Mouse (Mus musculus) liver, embryonic 16.5 days (tissue): ENCODE data around the gene Neu3. TPM values are rescaled to one million over a fixed set of nuclear protein-coding genes. Genes with fewer than 3 reads are reported as not detected.

Experiments
- ATAC-seq: fragments of 200-750 bp; cut with Nextera tagmentation; 2 replicates; pipeline ENCODE4 v1.8.0; 2017; ENCODE audit warnings: low read depth, mild to moderate bottlenecking, moderate number of reproducible peaks, moderate library complexity
- H3K27ac ChIP-seq: fragments of 300-500 bp; sonication (generic); 2 replicates; pipeline ENCODE4 v1.5.1; 2014; ENCODE audit warnings: mild to moderate bottlenecking, low read length
- H3K27me3 ChIP-seq: fragments of 300-500 bp; sonication (generic); 2 replicates; pipeline ENCODE4 v1.6.1; 2014; ENCODE audit warnings: low read depth, low read length, mixed read lengths; ENCODE audit not compliant: control insufficient read depth, insufficient read depth
- H3K36me3 ChIP-seq: fragments of 300-500 bp; sonication (generic); 2 replicates; pipeline ENCODE4 v1.6.1; 2014; ENCODE audit warnings: mild to moderate bottlenecking; ENCODE audit not compliant: control insufficient read depth, insufficient read depth
- H3K4me1 ChIP-seq: fragments of 300-500 bp; sonication (generic); 2 replicates; pipeline ENCODE4 v1.6.1; 2014; ENCODE audit warnings: low read depth, low read length, mixed read lengths; ENCODE audit not compliant: control insufficient read depth
- H3K4me2 ChIP-seq: fragments of 300-500 bp; sonication (generic); 2 replicates; pipeline ENCODE4 v1.6.1; 2014; ENCODE audit warnings: low read depth, low read length, mixed read lengths
- H3K4me3 ChIP-seq: fragments of 300-500 bp; sonication (generic); 2 replicates; pipeline ENCODE4 v1.5.1; 2014; ENCODE audit warnings: low read depth, mild to moderate bottlenecking, low read length
- H3K9ac ChIP-seq: fragments of 300-500 bp; sonication (generic); 2 replicates; pipeline ENCODE4 v1.6.1; 2014; ENCODE audit warnings: low read depth, low read length
- H3K9me3 ChIP-seq: fragments of 300-500 bp; sonication (generic); replicated peaks from 2 replicates; pipeline ENCODE4 v1.6.1; 2016; ENCODE audit warnings: low read length; ENCODE audit not compliant: control insufficient read depth
- WGBS: fragments of 180-500 bp; shearing (Covaris S2); extraction: QIAGEN DNeasy Blood & Tissue Kit; methylation state at CpG from one replicate; pipeline ENCODE4 v1.1.7; 2014; ENCODE audit not compliant: insufficient replicate concordance; 5-methylcytosine and 5-hydroxymethylcytosine counted together
- polyA plus RNA-seq: library from polyadenylated mRNA; unstranded; fragments of >200 nt; fragmentation: Nextera tagmentation; extraction: Ambion mirVana; gene quantifications from 2 replicates; pipeline ENCODE4 v1.2.1, GENCODE M21; 2015

Neu3 gene
- polyA plus RNA-seq, 1 experiment from 2014 or later = 5.1 TPM

DNA sequence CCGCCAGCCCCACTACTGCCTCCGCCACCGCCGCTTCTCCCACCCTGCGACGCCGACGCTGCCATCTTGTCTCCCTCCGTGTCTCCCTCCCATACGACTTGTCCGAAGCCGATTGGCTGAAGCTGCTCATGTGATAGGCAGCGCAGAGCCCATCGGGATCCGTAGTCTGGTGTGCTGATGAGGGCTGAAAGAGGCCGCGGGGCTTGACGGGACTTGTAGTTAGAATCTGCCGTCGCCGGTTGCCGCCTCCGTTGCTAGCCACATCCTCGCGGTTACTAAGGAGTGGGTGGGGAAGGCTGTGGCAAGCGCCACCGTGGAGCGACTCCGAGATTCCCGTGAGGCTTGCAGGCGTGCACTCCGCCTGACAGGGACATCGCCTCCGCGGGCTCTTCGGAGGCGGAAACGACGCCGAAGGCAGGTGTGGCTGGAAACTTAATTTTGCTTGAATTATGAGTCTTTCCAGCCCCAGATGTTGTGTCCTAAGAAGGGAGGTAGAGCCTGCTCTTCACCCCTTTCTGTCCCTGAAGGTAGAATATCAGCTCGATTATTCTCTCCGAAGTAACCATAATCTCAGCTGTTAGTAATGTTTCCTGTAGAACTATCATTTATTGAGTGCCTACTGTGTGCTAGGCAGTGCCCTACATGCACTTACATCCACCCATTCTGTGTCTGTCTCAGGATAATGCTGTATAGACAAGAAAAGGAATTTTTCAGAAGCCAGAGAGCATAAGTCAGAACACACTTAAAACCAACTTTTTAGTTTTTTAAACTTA lies 30.8 kb upstream of the Neu3 start, which contains the start of gene Xrra1:
Gene Xrra1 (plus strand): TSS at position 304 of the 773 bp plus-strand sequence.
- peak; percentile 99 for ATAC-seq
- Histone ChIP-seq H3K9ac (peak within 1 kb of the TSS; percentile 91), H3K27me3 (no peaks in the 10 kb centered on the region; the same call in 1 of the 2 replicates), H3K4me2 (peak within 1 kb of the TSS; percentile 93), H3K4me1 (peaks cover 21% of the 10 kb centered on the region), H3K27ac (peak within 1 kb of the TSS; percentile 68), H3K36me3 (peaks cover 6% of the 10 kb centered on the region), H3K9me3 (no peaks in the 10 kb centered on the region), H3K4me3 (peak within 1 kb of the TSS; percentile 85)
- under 1% methylated on average over 42 of the region's 42 CpGs for WGBS

DNA sequence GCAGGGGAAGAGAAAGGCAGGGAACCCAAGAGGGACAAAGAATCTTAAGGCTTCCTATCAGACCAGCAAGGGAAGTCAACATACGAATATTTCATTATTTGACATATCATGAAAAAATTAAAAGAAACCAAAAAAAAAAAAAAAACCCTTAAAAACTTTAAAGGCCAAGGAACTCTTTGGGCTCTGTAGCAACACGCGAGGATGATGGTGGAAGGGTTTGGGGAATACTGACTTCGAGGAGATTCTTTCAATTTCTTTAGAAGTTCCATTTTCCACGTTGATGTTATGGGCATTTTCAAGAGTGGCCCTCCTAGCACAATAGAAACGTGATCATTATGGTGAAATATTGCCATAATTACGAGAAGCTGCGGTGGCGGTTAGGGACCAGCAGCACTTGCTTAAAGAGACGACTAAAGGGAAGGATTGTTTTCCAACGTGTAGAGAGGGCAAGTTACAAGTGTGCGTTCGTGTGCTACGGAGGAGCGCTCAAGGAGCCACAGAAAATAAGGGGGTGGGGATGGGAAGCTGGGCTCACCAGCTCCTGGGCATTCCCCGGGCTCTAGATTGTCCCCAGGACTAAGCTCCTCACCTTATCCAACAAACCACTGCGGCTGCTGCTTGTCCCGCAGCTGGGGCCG lies 30.1 kb upstream of the Neu3 start:
- H3K9me3 ChIP-seq = no peaks in the 10 kb centered on the region
- ATAC-seq = peak; percentile 11; the same call in 1 of the 2 replicates

DNA sequence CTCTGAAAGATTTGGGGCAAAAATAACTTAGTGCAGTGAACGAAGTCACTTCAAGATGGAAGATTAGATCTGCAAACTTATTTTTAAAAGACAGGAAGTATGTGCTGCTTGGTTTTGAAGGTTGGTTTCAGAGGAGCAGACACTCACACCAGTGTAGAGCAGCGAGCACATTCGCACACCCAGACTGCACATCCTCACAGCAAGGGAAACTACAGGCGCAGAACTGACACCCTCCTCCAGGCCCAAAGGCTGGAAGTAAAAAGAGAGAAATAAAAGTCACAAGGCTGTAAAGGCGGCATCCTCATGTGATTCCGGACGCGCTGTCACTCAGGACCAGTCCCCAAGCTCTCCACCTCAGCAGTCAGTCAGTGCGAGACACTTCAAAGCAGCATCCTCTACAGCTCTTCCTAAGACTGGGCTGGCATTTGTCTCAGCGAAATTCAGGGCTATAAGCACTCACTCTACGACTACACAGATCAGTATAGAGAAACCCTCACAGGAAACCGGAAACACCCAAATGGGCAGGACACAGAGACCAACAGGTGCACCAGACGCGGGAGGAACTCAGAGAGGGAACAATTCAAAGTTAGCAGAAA lies 28.1 kb upstream of the Neu3 start:
- 64% methylated on average over 14 of the region's 14 CpGs for WGBS
- peaks cover 9% of the 10 kb centered on the region for H3K36me3 ChIP-seq
- H3K27me3 ChIP-seq = no peaks in the 10 kb centered on the region
- H3K4me2 ChIP-seq = peak overlapping the region; percentile 17; the same call in 1 of the 2 replicates
- 0 out of 2 replicates have a peak overlapping the region, but pooled peaks have one; percentile 4 for H3K4me3 ChIP-seq
- 0 out of 2 replicates have a peak overlapping the region, but pooled peaks have one; percentile 6 for H3K9ac ChIP-seq
- H3K9me3 ChIP-seq = no peaks in the 10 kb centered on the region
- ATAC-seq = no peak
- no peak overlapping the region for H3K27ac ChIP-seq
- peaks cover 21% of the 10 kb centered on the region for H3K4me1 ChIP-seq

More for the DNA sequence above, 30.1 kb upstream of the Neu3 start:
- Histone ChIP-seq H3K27ac (peak overlapping the region; percentile 68), H3K9ac (peak overlapping the region; percentile 91), H3K36me3 (peaks cover 8% of the 10 kb centered on the region), H3K4me1 (peaks cover 21% of the 10 kb centered on the region), H3K27me3 (no peaks in the 10 kb centered on the region), H3K4me2 (peak overlapping the region; percentile 74), H3K4me3 (peak overlapping the region; percentile 85)
- 1% methylated on average over 19 of the region's 19 CpGs for WGBS

DNA sequence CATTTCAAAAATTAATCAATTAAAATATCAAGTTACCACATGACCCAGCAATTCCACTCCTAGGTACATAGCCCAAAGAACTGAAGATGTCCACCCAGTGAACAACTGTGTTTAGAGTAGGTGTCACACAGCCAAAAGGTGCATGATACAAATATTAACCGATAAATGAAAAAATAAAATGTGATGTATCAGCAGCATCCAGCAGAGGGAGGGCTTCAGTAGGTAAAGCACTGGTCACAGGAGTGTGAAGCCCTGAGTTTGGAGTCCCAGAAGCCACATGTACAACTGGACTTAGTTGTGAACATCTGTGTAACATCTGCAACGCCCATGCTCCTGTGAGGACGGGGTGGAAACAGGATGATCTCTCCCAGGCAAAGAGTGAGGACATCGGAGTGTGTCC lies 26.1 kb upstream of the Neu3 start:
- peaks cover 9% of the 10 kb centered on the region for H3K36me3 ChIP-seq
- H3K9ac ChIP-seq = no peak overlapping the region
- 82% methylated on average over 4 of the region's 4 CpGs for WGBS
- H3K27me3 ChIP-seq = no peaks in the 10 kb centered on the region
- H3K4me1 ChIP-seq = peaks cover 20% of the 10 kb centered on the region
- H3K4me2 ChIP-seq = no peak overlapping the region
- H3K4me3 ChIP-seq = no peak overlapping the region
- no peaks in the 10 kb centered on the region for H3K9me3 ChIP-seq
- no peak overlapping the region for H3K27ac ChIP-seq
- no peak for ATAC-seq

DNA sequence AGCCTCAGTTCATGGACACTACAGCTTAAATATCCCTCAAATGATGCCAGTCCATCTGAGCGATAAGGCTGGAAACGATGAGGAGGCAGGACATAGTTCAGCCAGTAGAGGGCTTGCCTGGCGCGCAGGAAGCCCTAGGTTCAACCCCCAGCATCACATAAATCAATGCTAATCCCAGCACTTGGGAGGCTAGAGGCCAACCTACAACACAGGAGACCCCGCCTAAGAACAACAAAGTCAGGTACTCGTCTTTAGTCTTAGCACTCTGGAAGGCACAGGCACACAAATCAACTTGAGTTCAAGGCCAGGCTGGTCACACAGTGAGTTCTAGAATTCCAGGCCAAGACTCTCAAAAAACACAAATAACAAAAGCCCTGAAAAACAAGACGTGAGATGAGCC lies 25.1 kb upstream of the Neu3 start:
- 78% methylated on average over 7 of the region's 7 CpGs for WGBS
- peaks cover 13% of the 10 kb centered on the region for H3K36me3 ChIP-seq
- ATAC-seq = no peak

DNA sequence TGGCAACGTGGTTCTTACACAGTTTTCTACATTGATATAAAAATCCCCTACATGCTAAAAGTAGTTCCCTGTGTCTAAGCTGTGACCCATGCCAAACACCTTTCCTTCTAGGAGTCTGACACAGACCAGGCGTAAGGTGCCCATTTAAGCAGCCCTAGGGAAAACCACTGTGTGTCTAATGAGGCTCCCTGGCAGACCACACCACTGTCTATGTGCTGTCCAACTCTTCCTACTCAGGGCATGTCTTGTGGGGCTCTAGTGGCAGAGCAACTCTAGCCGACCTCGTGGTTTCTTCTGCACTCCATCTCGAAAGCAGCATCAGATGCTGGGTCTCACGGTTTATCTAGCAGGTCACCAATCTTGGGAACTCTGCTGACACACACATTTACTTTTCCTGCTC lies 23.4 kb upstream of the Neu3 start:
- Histone ChIP-seq H3K4me1 (peaks cover 6% of the 10 kb centered on the region), H3K36me3 (peaks cover 23% of the 10 kb centered on the region), H3K9me3 (no peaks in the 10 kb centered on the region), H3K4me3 (no peak overlapping the region), H3K27me3 (no peaks in the 10 kb centered on the region), H3K27ac (no peak overlapping the region), H3K9ac (no peak overlapping the region), H3K4me2 (no peak overlapping the region)
- 56% methylated on average over 6 of the region's 6 CpGs for WGBS
- no peak for ATAC-seq

More for the DNA sequence above, 25.1 kb upstream of the Neu3 start:
- no peaks in the 10 kb centered on the region for H3K9me3 ChIP-seq
- no peak overlapping the region for H3K4me2 ChIP-seq
- no peak overlapping the region for H3K9ac ChIP-seq
- peaks cover 16% of the 10 kb centered on the region for H3K4me1 ChIP-seq
- H3K27me3 ChIP-seq = no peaks in the 10 kb centered on the region
- H3K4me3 ChIP-seq = no peak overlapping the region
- H3K27ac ChIP-seq = no peak overlapping the region

DNA sequence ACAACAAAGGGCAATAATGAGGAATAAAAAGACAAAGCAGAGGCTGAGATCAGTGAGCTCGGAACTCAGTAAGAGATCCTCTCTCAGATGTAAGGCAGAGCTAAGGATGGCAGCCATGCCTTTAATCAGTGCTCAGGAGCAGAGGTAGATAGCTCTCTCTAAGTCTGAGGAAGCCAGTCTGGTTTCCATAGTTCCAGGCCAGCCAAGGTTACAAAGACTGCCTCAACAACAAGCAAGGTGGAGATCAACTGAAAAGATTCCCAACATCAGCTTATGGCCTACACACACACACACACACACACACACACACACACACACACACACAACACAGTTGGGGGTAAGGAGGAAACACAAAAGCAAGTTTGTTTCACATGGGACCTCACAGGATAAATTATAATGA lies 22.9 kb upstream of the Neu3 start:
- no peak for ATAC-seq
- H3K9ac ChIP-seq = no peak overlapping the region
- H3K4me2 ChIP-seq = no peak overlapping the region
- H3K27ac ChIP-seq = no peak overlapping the region
- H3K9me3 ChIP-seq = no peaks in the 10 kb centered on the region
- H3K27me3 ChIP-seq = no peaks in the 10 kb centered on the region
- H3K36me3 ChIP-seq = peaks cover 27% of the 10 kb centered on the region
- no peak overlapping the region for H3K4me3 ChIP-seq
- WGBS = 74% methylated on average over 1 of the region's 1 CpGs
- peaks cover 1% of the 10 kb centered on the region for H3K4me1 ChIP-seq

DNA sequence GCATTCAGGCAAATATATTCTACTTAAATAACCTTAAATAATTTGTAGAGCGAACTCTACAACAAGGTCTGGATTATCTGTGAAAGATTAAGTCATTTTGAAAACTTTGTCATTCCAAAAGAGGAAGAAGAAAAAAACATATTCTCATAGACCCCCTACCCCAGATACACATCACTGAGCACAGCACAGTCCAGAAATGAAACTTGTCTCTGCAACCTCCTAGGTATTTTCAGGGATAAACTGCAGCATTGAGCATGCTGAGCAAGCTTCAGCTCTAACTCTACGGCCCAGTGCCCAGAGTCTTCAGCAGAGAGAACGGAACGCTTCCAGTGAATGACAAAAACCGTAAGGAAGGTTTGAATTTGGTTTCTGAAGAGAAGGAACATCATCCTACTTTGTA lies 22.3 kb upstream of the Neu3 start:
- ATAC-seq = no peak
- H3K36me3 ChIP-seq = peaks cover 32% of the 10 kb centered on the region
- no peaks in the 10 kb centered on the region; the same call in 1 of the 2 replicates for H3K4me1 ChIP-seq
- no peak overlapping the region for H3K27ac ChIP-seq
- H3K4me3 ChIP-seq = no peak overlapping the region
- H3K4me2 ChIP-seq = no peak overlapping the region
- H3K9me3 ChIP-seq = no peaks in the 10 kb centered on the region
- H3K27me3 ChIP-seq = no peaks in the 10 kb centered on the region
- no peak overlapping the region for H3K9ac ChIP-seq
- WGBS = 89% methylated on average over 5 of the region's 5 CpGs
